Mouse (Mus musculus): ENCODE measurements around the gene B3gnt7.

DNA sequence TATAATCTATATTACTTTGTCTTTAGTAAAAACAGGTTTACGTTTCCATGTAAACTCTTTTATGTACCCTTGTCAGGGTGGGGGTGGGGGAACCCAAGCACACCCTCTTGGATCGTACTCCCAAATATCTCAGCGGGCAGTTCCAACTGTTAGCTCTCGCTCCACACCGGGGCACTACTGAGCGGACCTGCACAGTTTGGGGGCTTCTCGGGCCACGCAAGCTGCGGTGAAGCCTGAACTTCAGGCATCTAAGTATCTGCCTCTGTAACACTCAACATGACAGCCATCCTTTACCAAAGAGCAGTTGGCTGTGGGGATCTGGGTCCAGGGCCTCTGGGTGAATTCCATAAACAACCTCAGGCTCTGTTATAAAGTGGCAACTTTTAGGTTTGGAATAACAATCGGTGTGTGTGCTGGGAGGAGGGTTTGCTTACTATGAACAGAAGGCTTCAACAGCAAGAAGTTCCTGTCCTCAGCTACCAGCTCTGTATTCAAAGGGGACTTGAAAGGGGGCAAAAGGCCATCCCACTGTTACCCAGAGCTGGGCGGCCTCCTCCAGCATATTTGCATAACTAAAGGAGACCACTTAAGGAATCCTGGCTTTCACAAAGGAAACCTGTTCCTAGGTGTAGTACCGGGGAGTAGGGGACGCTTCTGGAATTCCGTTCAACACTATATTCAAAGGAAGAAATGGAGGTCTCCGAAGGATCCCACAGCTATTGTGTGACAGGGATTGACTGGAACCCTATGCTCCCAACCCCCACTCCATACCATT is 8.1 kb downstream of the B3gnt7 start:
- TF ChIP-seq POLR2A (IDR thresholded peaks at IDR 0.05; ENCODE audit: borderline replicate concordance, extremely low read depth, insufficient read depth, insufficient read length, poor library complexity, severe bottlenecking): no peak
- TF ChIP-seq CTCF (IDR thresholded peaks at IDR 0.05; ENCODE audit: borderline replicate concordance, extremely low read depth, insufficient read depth, insufficient read length): no peak

Measured in brain, embryonic 14.5 days (tissue).